ENCODE assay signal across 9 mouse cellular contexts in the genomic region with DNA sequence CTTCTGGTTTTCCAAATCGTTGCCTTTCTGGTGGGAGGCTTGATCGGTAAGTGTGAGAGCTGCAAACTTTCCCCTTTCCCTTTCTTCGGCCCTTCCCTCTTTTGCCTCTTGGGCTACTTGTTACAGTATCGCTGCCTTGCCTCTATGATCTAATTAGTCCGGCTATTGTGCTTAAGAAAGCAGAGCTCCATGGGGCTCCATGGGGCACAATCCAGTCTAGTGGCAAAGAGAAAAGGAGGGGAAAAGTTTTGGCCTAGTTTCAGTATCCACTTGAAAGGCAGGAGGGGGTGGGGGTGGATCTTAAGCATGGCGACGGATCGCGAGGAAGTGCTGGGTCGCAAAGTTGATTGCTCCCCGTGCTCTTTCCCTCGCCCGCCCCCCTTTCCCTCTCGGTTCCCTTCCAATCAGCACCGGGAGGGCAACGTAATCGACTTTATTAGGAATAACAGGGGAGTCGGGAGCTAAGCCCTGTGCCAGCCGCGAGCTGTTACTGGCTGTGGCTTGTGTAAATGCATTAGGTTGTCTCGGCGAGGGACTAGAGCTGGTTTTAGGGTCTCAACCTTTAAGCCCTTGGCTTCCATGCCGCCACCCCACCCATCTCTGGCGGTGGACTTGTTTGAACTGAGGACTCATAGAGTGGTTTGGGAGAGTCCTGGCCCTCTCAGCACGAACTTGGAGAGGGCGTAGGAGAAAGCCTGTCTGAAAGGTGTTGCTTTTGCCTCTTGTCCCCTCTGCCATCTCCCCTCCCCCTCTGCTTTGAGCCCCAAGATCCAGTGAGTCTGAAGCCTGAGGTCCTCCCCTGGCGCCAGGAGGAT. TPM values are rescaled to one million over a fixed set of nuclear protein-coding genes. Genes with fewer than 3 reads are reported as not detected.
DNase-seq lines count a peak whose midpoint lies in the region; ATAC-seq and TF ChIP-seq lines count a peak whose summit lies in the region.
"Had no signal": no experiment of that assay in that cellular context is flagged by ENCODE, and none has a peak within 500 bp of the region (broad histone marks: within the 10 kb centered on the region; RNA-seq: fewer than 3 reads in every experiment).

No protein-coding gene starts in this region.

- peak; percentile 12 for DNase-seq in cerebellum, adult 2 months
- no peak for DNase-seq in cerebellum, adult 9-11 months
- DNase-seq in heart, adult 9 months (ENCODE audit: low spot score in 2 of 2): peak; percentile 74 to 75
- peak; percentile 77 for DNase-seq in kidney, adult 2 months

- H3K27me3 ChIP-seq in cerebellum, adult 2 months (ENCODE audit: control insufficient read depth, insufficient read depth, low read length): no peaks in the 10 kb centered on the region
- no peaks in the 10 kb centered on the region for H3K27me3 ChIP-seq in embryonic facial prominence, embryonic 13.5 days
- no peaks in the 10 kb centered on the region for H3K27me3 ChIP-seq in kidney, adult 2 months (replicated peaks; ENCODE audit: control insufficient read depth, insufficient read depth, low read length)
- no peaks in the 10 kb centered on the region for H3K27me3 ChIP-seq in limb, embryonic 12.5 days
- no peaks in the 10 kb centered on the region; the same call in 1 of the 2 replicates for H3K27me3 ChIP-seq in midbrain, embryonic 12.5 days
- H3K27me3 ChIP-seq in small intestine, adult 2 months (ENCODE audit: control insufficient read depth, insufficient read depth, low read length): no peaks in the 10 kb centered on the region
- H3K27me3 ChIP-seq: CH12.LX had no signal

- H3K4me3 ChIP-seq in cerebellum, adult 2 months (replicated peaks; ENCODE audit: insufficient read depth, low read depth, low read length): peak overlapping the region; percentile 60
- peak overlapping the region; percentile 78 for H3K4me3 ChIP-seq in embryonic facial prominence, embryonic 13.5 days
- peak overlapping the region; percentile 84 for H3K4me3 ChIP-seq in kidney, adult 2 months (ENCODE audit: insufficient read depth, low read depth, low read length)
- peak overlapping the region; percentile 65 for H3K4me3 ChIP-seq in limb, embryonic 12.5 days (replicated peaks)
- peak overlapping the region; percentile 66 for H3K4me3 ChIP-seq in midbrain, embryonic 12.5 days
- peak overlapping the region; percentile 86 for H3K4me3 ChIP-seq in small intestine, adult 2 months (ENCODE audit: low read depth, low read length)

- peak overlapping the region; percentile 74 for H3K4me2 ChIP-seq in embryonic facial prominence, embryonic 13.5 days
- peak overlapping the region; percentile 84 for H3K4me2 ChIP-seq in limb, embryonic 12.5 days
- peak overlapping the region; percentile 86 for H3K4me2 ChIP-seq in midbrain, embryonic 12.5 days (replicated peaks)

- H3K9ac ChIP-seq in embryonic facial prominence, embryonic 13.5 days: peak overlapping the region; percentile 86
- peak overlapping the region; percentile 83 for H3K9ac ChIP-seq in limb, embryonic 12.5 days (replicated peaks)
- H3K9ac ChIP-seq in midbrain, embryonic 12.5 days (replicated peaks): peak overlapping the region; percentile 73

- H3K36me3 ChIP-seq in embryonic facial prominence, embryonic 13.5 days: no peaks in the 10 kb centered on the region
- no peaks in the 10 kb centered on the region for H3K36me3 ChIP-seq in kidney, adult 2 months (ENCODE audit: control insufficient read depth, insufficient read depth, low read length)
- H3K36me3 ChIP-seq in limb, embryonic 12.5 days: no peaks in the 10 kb centered on the region
- H3K36me3 ChIP-seq in midbrain, embryonic 12.5 days: no peaks in the 10 kb centered on the region
- no peaks in the 10 kb centered on the region for H3K36me3 ChIP-seq in small intestine, adult 2 months (ENCODE audit: control insufficient read depth, insufficient read depth, low read length)

- no peak for TF ChIP-seq POLR2A in cerebellum, adult 2 months (IDR thresholded peaks at IDR 0.05; ENCODE audit: borderline replicate concordance, insufficient read depth, low read length)
- TF ChIP-seq POLR2A in kidney, adult 2 months (IDR thresholded peaks at IDR 0.05; ENCODE audit: low read depth, low read length): no peak
- no peak for TF ChIP-seq POLR2A in small intestine, adult 2 months (IDR thresholded peaks at IDR 0.05; ENCODE audit: low read depth, low read length)

- H3K27ac ChIP-seq in cerebellum, adult 2 months (ENCODE audit: insufficient read depth, low read length): no peak overlapping the region; the same call in 1 of the 2 replicates
- peak overlapping the region; percentile 95 for H3K27ac ChIP-seq in embryonic facial prominence, embryonic 13.5 days
- peak overlapping the region; percentile 89 for H3K27ac ChIP-seq in kidney, adult 2 months (ENCODE audit: insufficient read depth, low read depth, low read length)
- H3K27ac ChIP-seq in limb, embryonic 12.5 days: peak overlapping the region; percentile 95
- peak overlapping the region; percentile 77 for H3K27ac ChIP-seq in midbrain, embryonic 12.5 days (replicated peaks)
- H3K27ac ChIP-seq in small intestine, adult 2 months (ENCODE audit: insufficient read depth, low read depth, low read length): peak overlapping the region; percentile 65

- no peak for TF ChIP-seq CTCF in cerebellum, adult 2 months (IDR thresholded peaks at IDR 0.05; ENCODE audit: borderline replicate concordance, insufficient read depth, low read depth, low read length)
- TF ChIP-seq CTCF in kidney, adult 2 months (conservative IDR thresholded peaks at IDR 0.05; ENCODE audit: insufficient read depth, insufficient read length, low read depth, low read length): no peak
- TF ChIP-seq CTCF in small intestine, adult 2 months (IDR thresholded peaks at IDR 0.05; ENCODE audit: extremely low read depth, insufficient read length, insufficient replicate concordance, low read depth, low read length): no peak

- no peaks in the 10 kb centered on the region for H3K4me1 ChIP-seq in cerebellum, adult 2 months (ENCODE audit: control insufficient read depth, insufficient read depth, low read length)
- peaks cover 8% of the 10 kb centered on the region for H3K4me1 ChIP-seq in embryonic facial prominence, embryonic 13.5 days
- H3K4me1 ChIP-seq in kidney, adult 2 months (ENCODE audit: control insufficient read depth, insufficient read depth, low read length): 0 out of 2 replicates have a peak, but pooled peaks cover 4% of the 10 kb centered on the region
- peaks cover 17% of the 10 kb centered on the region for H3K4me1 ChIP-seq in limb, embryonic 12.5 days (replicated peaks)
- peaks cover 11% of the 10 kb centered on the region for H3K4me1 ChIP-seq in midbrain, embryonic 12.5 days
- H3K4me1 ChIP-seq in small intestine, adult 2 months (ENCODE audit: control insufficient read depth, insufficient read depth, insufficient read length, low read length): peaks cover 2% of the 10 kb centered on the region; the same call in 1 of the 2 replicates

- ATAC-seq in embryonic facial prominence, embryonic 13.5 days (ENCODE audit: insufficient number of reproducible peaks, insufficient read depth, low FRiP score, low TSS enrichment, low read depth): peak; percentile 56
- peak; percentile 85 for ATAC-seq in limb, embryonic 12.5 days (ENCODE audit: insufficient number of reproducible peaks, insufficient read depth, low FRiP score, low TSS enrichment, low read depth)
- ATAC-seq in midbrain, embryonic 12.5 days (ENCODE audit: low FRiP score, low read depth): peak; percentile 73

- H3K9me3 ChIP-seq in embryonic facial prominence, embryonic 13.5 days: no peaks in the 10 kb centered on the region
- H3K9me3 ChIP-seq in limb, embryonic 12.5 days: no peaks in the 10 kb centered on the region
- no peaks in the 10 kb centered on the region for H3K9me3 ChIP-seq in midbrain, embryonic 12.5 days

- under 1% methylated on average over 27 of the region's 27 CpGs for WGBS in cerebellum, adult 2 months
- under 1% methylated on average over 27 of the region's 27 CpGs for WGBS in embryonic facial prominence, embryonic 13.5 days
- WGBS in kidney, adult 2 months: under 1% methylated on average over 27 of the region's 27 CpGs
- under 1% methylated on average over 27 of the region's 27 CpGs for WGBS in limb, embryonic 12.5 days
- under 1% methylated on average over 27 of the region's 27 CpGs for WGBS in midbrain, embryonic 12.5 days
- WGBS in small intestine, adult 2 months: under 1% methylated on average over 27 of the region's 27 CpGs

RNA-seq across cellular contexts. Expression of gene Wls, which starts 0.7 kb away (rescaled TPM):
- 25.5 and 29.4 TPM in 2 replicates for polyA plus RNA-seq in cerebellum, adult 2 months (2012; rRNA removed)
- 172 and 180 TPM in 2 replicates for polyA plus RNA-seq in embryonic facial prominence, embryonic 13.5 days (2015; fragmentation: Nextera tagmentation; extraction: Ambion mirVana)
- polyA plus RNA-seq in kidney, adult 2 months (2012; rRNA removed): 70.4 and 85.6 TPM in 2 replicates
- 165 and 166 TPM in 2 replicates for polyA plus RNA-seq in limb, embryonic 12.5 days (2016; fragmentation: Nextera tagmentation; extraction: Ambion mirVana)
- 168 and 179 TPM in 2 replicates for polyA plus RNA-seq in midbrain, embryonic 12.5 days (2016; fragmentation: Nextera tagmentation; extraction: Ambion mirVana)
- polyA plus RNA-seq in small intestine, adult 2 months (2012; rRNA removed): 2.1 and 3.1 TPM in 2 replicates
